ENCODE assay signal across 23 mouse cellular contexts in the genomic region with DNA sequence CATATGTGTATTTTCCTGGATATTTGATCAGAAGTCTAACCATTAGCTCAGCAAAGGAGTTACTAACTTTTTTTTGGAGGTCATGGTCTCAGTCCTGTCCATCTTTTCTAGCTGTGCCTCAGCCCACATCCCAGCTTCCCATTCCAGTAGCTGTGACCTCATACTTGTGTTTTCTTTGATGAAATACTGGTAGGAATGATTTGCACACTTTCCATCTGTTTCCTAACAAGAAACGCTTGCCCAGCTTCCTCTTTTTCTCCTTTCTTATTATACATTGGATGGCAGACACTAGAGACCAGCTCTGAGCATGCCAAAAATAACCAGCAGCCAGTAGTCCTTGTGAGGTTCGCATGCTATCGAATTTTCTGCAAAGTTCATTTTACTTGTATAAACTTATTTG. TPM values are rescaled to one million over a fixed set of nuclear protein-coding genes. Genes with fewer than 3 reads are reported as not detected.
"Had no signal": no experiment of that assay in that cellular context is flagged by ENCODE, and none has a peak within 500 bp of the region (broad histone marks: within the 10 kb centered on the region; RNA-seq: fewer than 3 reads in every experiment).

No protein-coding gene starts in this region.

- H3K4me1 ChIP-seq: kidney, embryonic 15.5 days; limb, embryonic 12.5 days; limb, embryonic 15.5 days; liver, embryonic 12.5 days; liver, embryonic 15.5 days; lung, embryonic 15.5 days; neural tube, embryonic 12.5 days; neural tube, embryonic 15.5 days had no signal

- H3K27ac ChIP-seq: kidney, embryonic 15.5 days; limb, embryonic 12.5 days; limb, embryonic 15.5 days; liver, embryonic 12.5 days; liver, embryonic 15.5 days; lung, embryonic 15.5 days; macrophage; neural tube, embryonic 12.5 days; neural tube, embryonic 15.5 days; stomach, postnatal 0 days had no signal

- H3K9me3 ChIP-seq: limb, embryonic 15.5 days; liver, embryonic 15.5 days; lung, embryonic 15.5 days; neural tube, embryonic 12.5 days; neural tube, embryonic 15.5 days had no signal

- DNase-seq: kidney, adult 11 months; kidney, adult 8-10 months; left cerebral cortex, postnatal 4 days; lung, postnatal 14 days; midbrain, embryonic 14.5 days; right cerebral cortex, adult 18-20 months; right cerebral cortex, postnatal 14 days; right cerebral cortex, postnatal 4 days; thymus, adult 2 months; thymus, postnatal 14 days; thymus, postnatal 4 days had no signal

- H3K9ac ChIP-seq: kidney, embryonic 15.5 days; limb, embryonic 12.5 days; limb, embryonic 15.5 days; liver, embryonic 12.5 days; liver, embryonic 15.5 days; lung, embryonic 15.5 days; neural tube, embryonic 12.5 days; neural tube, embryonic 15.5 days had no signal

- ATAC-seq: liver, embryonic 12.5 days had no signal

- H3K4me2 ChIP-seq: kidney, embryonic 15.5 days; limb, embryonic 12.5 days; limb, embryonic 15.5 days; liver, embryonic 12.5 days; liver, embryonic 15.5 days; lung, embryonic 15.5 days; midbrain, embryonic 11.5 days; neural tube, embryonic 12.5 days; neural tube, embryonic 15.5 days had no signal

- H3K27me3 ChIP-seq: kidney, embryonic 15.5 days; limb, embryonic 12.5 days; limb, embryonic 15.5 days; liver, embryonic 12.5 days; liver, embryonic 15.5 days; lung, embryonic 15.5 days; neural tube, embryonic 12.5 days; neural tube, embryonic 15.5 days had no signal

- H3K4me3 ChIP-seq: kidney, embryonic 15.5 days; limb, embryonic 12.5 days; limb, embryonic 15.5 days; liver, embryonic 12.5 days; liver, embryonic 15.5 days; lung, embryonic 15.5 days; neural tube, embryonic 12.5 days; neural tube, embryonic 15.5 days had no signal

- H3K36me3 ChIP-seq: kidney, embryonic 15.5 days; limb, embryonic 12.5 days; limb, embryonic 15.5 days; liver, embryonic 12.5 days; liver, embryonic 15.5 days; lung, embryonic 15.5 days; neural tube, embryonic 12.5 days; neural tube, embryonic 15.5 days had no signal

RNA-seq across cellular contexts. Expression of gene Prg4, which starts 4.0 kb away (rescaled TPM):
- total RNA-seq: megakaryocyte-erythroid progenitor cell, adult 5-6 weeks had no signal
- polyA plus RNA-seq: macrophage had no signal
